Mouse (Mus musculus): ENCODE data around the gene Krtap16-1.

Gene Krtap16-1

GRCm38 (mm10) chr11:99948175-99948574 lies 38.2 kb downstream of the Krtap16-1 start, which contains the start of gene Krtap9-5:
Gene Krtap9-5, plus strand, starts transcription at chr11:99948475.
- no peak for DNase-seq (ENCODE audit: low spot score)

- no peak for DNase-seq (ENCODE audit: low spot score)
These were observed 48.6 kb downstream of the Krtap16-1 start for GRCm38 (mm10) chr11:99937751-99938264.

- DNase-seq (ENCODE audit: low spot score) = no peak
These were observed 50.4 kb downstream of the Krtap16-1 start, which contains the start of gene Krtap31-2 for GRCm38 (mm10) chr11:99935991-99936390. Gene Krtap31-2, plus strand, starts transcription at chr11:99936291.
